Mouse (Mus musculus): ENCODE data around the gene Mfsd12.

Gene Mfsd12

DNA sequence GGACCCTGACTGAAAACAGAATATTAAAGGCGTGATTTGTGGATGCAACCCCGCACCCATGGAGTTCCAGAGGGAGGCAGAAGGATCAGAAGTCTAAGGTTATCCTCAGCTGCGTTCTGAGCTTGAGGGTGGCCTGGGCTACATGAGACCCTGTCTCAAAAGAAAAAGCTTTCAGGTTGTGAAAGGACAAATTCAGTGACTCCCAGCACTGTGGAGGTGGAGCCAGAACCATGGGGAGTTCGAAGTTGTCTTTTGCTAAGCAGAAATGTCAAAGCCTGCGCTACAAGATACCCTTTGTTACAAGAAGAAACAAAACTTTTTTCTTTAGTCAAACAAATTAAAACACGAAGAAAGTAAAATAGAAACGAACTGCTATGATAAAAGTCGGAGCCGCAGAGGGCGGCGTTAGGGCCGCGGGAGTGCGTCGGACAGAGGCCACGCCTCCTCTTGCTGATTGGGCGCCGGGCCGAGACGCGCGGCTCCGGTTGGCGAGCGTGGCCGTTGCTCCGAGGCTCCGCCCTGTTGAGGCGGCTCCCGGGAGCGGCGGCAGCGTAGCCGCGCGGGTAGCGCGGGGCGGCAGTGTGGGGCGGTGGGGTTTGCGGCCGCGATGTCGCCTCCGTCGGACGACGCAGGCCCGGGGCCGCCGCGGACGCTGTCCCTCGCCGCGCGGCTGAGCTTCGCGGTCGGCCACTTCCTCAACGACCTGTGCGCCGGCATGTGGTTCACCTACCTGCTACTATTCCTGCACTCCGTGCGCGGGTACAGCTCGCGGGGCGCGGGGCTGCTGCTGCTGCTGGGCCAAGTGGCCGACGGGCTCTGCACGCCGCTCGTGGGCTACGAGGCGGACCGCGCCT, at the start of gene Mfsd12:
TSS of gene Mfsd12 (plus strand) at position 501 of the 854 bp plus-strand sequence.
- DNase-seq: peak; percentile 90

DNA sequence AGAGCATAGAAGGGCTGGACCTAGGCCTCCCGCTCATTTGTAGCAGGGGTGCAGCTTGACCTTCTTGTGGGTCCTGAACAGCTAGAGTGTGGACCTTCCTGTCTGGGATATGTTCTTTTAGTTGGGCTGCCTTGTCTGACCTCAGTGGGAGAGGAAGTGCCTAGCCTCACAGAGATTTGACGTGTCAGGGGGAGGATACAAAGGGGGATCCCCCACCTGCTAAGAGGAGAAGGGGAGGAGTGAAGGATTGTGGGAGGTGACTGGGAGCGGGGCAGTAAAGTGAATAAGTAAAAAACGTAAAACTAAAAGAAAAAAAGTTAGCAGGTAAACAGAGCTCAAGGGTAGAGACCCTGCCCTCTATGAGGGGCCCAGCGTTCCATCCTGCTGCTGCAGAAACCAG, 47.7 kb upstream of the Mfsd12 start:
- no peak for DNase-seq

DNA sequence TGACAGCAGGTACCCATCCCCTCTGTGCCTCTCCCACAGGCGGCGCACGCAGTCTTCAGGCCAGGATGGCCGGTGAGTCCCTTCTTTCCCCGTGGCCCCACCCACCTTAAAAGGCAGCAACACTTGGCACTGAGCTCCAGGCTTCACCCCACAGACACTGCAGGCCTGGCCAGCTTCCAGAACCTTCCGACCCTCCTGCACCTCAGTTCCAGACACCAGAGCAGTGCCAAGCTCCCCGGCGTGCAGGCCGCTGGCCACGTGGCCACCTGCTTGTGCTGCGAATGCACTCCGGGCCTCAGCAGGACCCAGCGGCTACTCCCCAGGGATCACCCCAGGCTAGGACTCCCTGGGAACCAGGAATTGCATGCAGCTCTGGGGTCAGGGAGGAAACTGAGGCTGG, 43.7 kb upstream of the Mfsd12 start:
- DNase-seq: no peak

GRCm38 (mm10) chr10:81314201-81314600, 43.1 kb upstream of the Mfsd12 start:
- no peak for DNase-seq

DNA sequence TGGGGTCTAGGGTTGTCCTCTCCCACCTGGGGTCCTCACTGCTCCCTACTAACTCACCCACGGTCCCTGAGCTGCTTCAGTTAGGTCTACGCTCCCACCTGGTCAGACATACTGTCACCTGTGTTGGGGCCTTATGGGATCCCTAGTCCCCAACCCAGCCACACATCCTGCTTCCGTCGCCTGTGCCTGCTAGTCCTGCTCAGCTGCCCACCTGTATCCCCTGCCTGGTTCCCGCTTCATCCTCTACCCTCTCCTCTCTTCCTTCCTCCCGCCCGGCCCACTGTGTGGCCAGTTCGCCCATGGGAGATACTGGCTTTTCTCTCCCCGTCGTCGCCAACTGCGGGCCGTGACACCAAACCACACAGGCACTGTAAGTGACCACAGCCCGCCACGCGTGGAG, 41.7 kb upstream of the Mfsd12 start:
- DNase-seq: no peak

DNA sequence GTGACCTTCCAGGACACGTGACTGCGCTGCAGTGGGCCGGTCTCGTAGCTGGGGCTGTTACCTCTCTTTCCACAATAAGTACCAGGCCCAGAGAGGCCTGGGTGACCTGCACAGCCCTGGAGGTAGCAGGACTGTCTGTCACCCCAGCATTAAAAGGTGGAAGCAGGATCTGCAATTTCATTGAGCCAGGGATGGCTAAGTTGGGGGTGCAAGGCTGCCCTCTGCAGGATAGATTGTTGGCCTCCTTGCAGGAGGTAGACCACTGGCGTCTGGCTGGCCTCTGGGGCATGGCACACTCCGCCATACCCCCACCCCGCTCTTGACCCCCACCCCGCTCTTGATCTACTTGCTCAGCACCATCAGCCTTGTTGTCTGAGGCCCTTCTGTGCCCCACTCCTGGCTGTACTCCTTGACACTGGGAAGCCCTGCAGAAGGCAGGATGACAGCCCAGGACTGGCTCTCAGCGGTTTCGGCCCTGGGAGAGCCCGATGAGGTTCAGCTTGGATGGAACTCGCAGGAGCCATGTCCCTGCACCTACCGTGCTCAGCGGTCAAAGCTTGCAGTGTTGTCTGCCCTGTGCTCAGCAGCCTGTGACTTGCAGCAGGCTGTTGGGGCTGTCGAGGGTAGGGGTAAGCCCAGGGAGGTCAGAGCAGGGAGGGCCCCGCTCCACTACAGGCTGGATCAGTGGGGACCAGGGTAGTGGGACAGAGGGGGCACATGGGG, 40.8 kb upstream of the Mfsd12 start:
- DNase-seq: no peak

- DNase-seq: no peak
Measured at GRCm38 (mm10) chr10:81317273-81317672, 40.0 kb upstream of the Mfsd12 start.

GRCm38 (mm10) chr10:81318589-81319329, 38.5 kb upstream of the Mfsd12 start:
- no peak for DNase-seq

GRCm38 (mm10) chr10:81319330-81319699, 38.0 kb upstream of the Mfsd12 start:
- no peak for DNase-seq

GRCm38 (mm10) chr10:81319741-81320549, 37.3 kb upstream of the Mfsd12 start:
- peak; percentile 60 for DNase-seq

GRCm38 (mm10) chr10:81320550-81321347, 36.5 kb upstream of the Mfsd12 start, which contains the start of gene Cactin:
Cactin (plus strand) TSS chr10:81321103.
- peak; percentile 100 for DNase-seq

GRCm38 (mm10) chr10:81321436-81321835, 35.9 kb upstream of the Mfsd12 start:
- DNase-seq: no peak

- no peak for DNase-seq
Measured at GRCm38 (mm10) chr10:81322444-81322843, 34.8 kb upstream of the Mfsd12 start.

- no peak for DNase-seq
Measured at GRCm38 (mm10) chr10:81323141-81323775, 34.0 kb upstream of the Mfsd12 start.

GRCm38 (mm10) chr10:81323791-81324530, 33.3 kb upstream of the Mfsd12 start:
- DNase-seq: no peak

DNA sequence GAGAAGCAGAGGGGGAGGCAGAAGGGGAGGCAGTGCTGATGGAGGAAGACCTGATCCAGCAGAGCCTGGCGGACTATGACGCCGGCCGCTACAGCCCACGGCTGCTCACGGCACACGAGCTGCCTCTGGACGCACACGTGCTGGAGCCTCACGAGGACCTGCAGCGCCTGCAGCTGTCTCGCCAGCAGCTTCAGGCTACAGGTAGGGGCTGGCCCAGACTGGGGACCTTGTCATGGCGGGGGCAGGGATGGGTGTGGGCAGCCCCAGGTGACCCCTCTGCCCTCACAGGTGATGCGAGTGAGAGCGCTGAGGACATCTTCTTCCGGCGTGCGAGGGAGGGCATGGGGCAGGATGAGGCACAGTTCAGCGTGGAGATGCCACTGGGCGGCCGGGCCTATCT, 32.1 kb upstream of the Mfsd12 start:
- no peak for DNase-seq

GRCm38 (mm10) chr10:81325781-81326180, 31.5 kb upstream of the Mfsd12 start:
- no peak for DNase-seq

DNA sequence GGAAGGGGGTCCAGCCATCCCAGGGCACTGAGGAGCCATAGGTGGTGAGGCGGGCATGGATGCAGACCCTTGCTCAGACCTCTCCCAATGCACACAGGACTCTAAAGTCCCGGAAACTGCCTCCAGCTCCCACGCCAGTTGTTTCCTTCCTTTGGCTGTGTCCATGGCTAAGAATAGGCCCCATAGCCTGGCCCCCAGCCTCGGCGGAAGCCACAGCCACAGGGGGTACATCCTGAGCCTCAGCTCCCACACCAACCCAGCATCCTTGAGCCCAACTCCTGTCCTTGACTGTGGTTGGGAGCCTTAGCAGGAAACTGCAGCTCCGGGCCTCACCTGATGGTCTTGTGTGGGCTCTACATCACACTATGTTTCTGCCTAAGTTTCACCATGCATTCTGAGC, 30.4 kb upstream of the Mfsd12 start:
- DNase-seq: no peak

GRCm38 (mm10) chr10:81327959-81328358, 29.3 kb upstream of the Mfsd12 start:
- no peak for DNase-seq

DNA sequence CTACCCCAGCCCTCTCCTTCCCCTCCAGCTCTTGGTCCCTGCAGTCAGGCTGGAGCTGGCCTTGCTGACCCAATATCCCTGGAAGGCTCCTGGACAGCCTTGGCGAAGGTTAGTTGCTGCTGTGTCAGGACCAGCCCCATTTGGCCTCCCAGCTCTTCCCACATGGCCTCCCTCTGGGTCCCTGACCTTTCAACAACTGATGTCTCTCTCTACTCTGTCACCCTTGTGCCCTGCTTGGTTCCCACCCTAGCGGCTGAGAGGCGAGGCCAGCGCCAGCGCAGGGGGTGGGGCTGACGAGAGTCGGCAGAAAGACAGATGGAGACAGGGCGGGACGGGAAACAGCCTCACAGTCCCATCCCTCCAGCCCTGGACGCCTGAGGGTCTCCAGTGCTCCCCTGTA, 28.9 kb upstream of the Mfsd12 start, which contains the start of gene Tbxa2r:
TSS of gene Tbxa2r (plus strand) at position 346 of the 400 bp plus-strand sequence.
- DNase-seq: no peak
